Mouse (Mus musculus): ENCODE measurements around the gene Slc2a13.

- TF ChIP-seq CTCF (IDR thresholded peaks at IDR 0.05; ENCODE audit: low read depth), result no peak
- no peak for TF ChIP-seq EP300 (IDR thresholded peaks at IDR 0.05; ENCODE audit: low read depth)
Observed at GRCm38 (mm10) chr15:91334416-91334900, 238.6 kb downstream of the Slc2a13 start.
